Mouse (Mus musculus): ENCODE measurements around the gene Mafk. TPM values are rescaled to one million over a fixed set of nuclear protein-coding genes. Genes with fewer than 3 reads are reported as not detected.
"Not testable (repeated sequence)": the region's sequence is repeated elsewhere in the genome, so short reads cannot be mapped to it uniquely, and the experiment has no call there.

Mafk gene
- 15.6 and 16.3 TPM in 2 replicates for polyA plus RNA-seq (2011; ENCODE audit: insufficient read depth, insufficient read length, low read depth, missing spikeins)

DNA sequence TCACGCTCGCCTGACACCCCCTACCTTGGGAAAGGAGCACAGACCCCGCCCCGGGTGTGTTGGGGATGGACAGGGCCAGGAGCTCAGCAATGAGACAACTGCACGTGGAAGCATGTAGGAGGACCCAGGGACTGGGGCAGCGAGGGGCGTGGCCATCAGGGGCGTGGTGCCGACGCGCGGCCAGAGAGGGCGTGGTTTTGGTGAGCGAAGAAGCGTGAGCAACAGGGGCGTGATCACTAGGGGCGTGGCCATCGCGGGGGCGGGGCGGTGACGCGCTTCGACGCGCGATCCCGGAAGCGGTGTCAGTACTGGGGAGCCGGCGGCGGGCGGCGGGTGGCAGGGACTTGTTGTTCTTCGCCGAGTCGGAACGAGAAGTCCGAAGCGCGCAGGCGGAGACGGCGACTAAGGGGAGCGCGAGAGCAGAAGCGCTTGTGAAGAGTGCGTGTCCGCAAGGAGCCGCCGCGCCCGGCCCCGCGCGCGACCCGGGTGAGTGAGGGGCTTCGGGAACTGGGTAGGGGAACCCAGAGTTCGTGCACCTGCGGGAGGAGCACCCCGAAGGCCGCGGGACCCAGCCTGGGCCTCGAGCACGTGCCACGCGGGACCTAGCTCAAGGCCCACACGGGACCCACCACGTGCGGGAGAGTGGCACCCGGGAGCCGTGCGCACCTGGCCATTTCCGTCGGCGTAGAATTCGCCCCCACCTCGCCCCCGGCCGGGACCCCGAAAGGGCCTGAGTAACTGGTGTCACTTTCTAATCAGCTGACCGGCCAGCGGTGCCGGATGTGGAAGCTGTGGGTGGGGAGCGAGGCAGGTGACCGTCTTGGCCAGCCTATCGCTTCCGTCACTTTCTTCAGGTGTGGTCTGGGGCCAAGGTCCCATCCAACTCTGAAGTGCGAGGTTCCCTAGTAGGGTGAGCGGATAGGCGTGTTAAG, at the start of gene Mafk:
Mafk (plus strand) TSS at position 287 of the 932 bp plus-strand sequence.
- TF ChIP-seq EP300 (IDR thresholded peaks at IDR 0.05; ENCODE audit: insufficient read depth, low read depth, low read length), result no peak
- no peak for TF ChIP-seq POLR2A (IDR thresholded peaks at IDR 0.05; ENCODE audit: insufficient read depth, low read length)
- TF ChIP-seq CTCF (IDR thresholded peaks at IDR 0.05; ENCODE audit: low read depth, low read length), result no peak
- H3K4me1 ChIP-seq (ENCODE audit: control insufficient read depth, insufficient read depth, low read length), result peaks cover 2% of the 10 kb centered on the region
- H3K9ac ChIP-seq (ENCODE audit: low read depth, poor library complexity, severe bottlenecking), result peak within 1 kb of the TSS; percentile 67
- H3K27me3 ChIP-seq (ENCODE audit: control insufficient read depth, insufficient read depth, low read length, poor library complexity, severe bottlenecking), result no peaks in the 10 kb centered on the region
- no peaks in the 10 kb centered on the region for H3K36me3 ChIP-seq (ENCODE audit: control insufficient read depth, insufficient read depth, low read length, poor library complexity, severe bottlenecking)
- H3K4me3 ChIP-seq (ENCODE audit: low read depth, low read length), result peak within 1 kb of the TSS; percentile 72
- no peak within 1 kb of the TSS for H3K27ac ChIP-seq (ENCODE audit: insufficient read depth, low read length)
- H3K9me3 ChIP-seq (replicated peaks; ENCODE audit: control insufficient read depth, insufficient read depth, low read length, poor library complexity, severe bottlenecking), result no peaks in the 10 kb centered on the region

DNA sequence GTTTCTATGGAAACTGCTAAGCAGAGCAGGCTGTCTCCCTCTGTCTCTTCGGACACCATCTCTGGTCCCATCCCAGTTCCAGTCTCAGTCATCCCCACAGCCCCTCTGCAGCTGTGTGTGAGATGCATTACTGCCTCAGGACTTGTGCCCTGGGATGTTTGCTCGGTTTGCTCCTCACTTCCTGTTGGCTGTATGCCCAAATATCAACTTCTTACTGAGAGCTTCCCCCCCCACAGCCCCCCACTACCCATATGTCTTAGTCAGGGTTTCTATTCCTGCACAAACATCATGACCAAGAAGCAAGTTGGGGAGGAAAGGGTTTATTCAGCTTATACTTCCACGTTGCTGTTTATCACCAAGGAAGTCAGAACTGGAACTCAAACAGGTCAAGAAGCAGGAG, 48.7 kb upstream of the Mafk start:
- H3K4me3 ChIP-seq (ENCODE audit: low read depth, low read length); H3K27me3 ChIP-seq (ENCODE audit: control insufficient read depth, insufficient read depth, low read length, poor library complexity, severe bottlenecking); H3K9ac ChIP-seq (ENCODE audit: low read depth, poor library complexity, severe bottlenecking); H3K27ac ChIP-seq (ENCODE audit: insufficient read depth, low read length); H3K9me3 ChIP-seq (replicated peaks; ENCODE audit: control insufficient read depth, insufficient read depth, low read length, poor library complexity, severe bottlenecking); H3K36me3 ChIP-seq (ENCODE audit: control insufficient read depth, insufficient read depth, low read length, poor library complexity, severe bottlenecking); H3K4me1 ChIP-seq (ENCODE audit: control insufficient read depth, insufficient read depth, low read length): not testable (repeated sequence)

DNA sequence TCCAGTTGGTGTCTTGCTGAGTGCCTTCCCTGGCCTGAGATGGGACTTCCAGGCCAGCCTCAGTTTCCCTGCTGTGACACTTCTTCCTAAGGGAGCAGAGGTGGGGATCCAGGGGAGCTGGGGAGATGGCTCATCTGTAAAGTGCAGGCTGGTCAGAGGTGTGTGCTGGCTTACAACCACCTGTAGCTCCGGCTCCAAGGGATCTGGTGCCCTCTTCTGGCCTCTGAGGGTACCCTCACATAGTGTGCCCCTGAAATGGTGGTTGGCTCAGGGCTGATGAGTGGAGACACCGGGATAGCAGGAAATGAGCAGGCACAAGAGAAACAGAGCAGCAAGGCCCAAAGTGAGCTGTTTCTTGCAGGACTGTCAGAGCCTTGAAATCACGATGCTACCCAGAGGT, 45.5 kb upstream of the Mafk start:
- no peak overlapping the region for H3K4me3 ChIP-seq (ENCODE audit: low read depth, low read length)
- no peaks in the 10 kb centered on the region for H3K9me3 ChIP-seq (replicated peaks; ENCODE audit: control insufficient read depth, insufficient read depth, low read length, poor library complexity, severe bottlenecking)
- H3K4me1 ChIP-seq (ENCODE audit: control insufficient read depth, insufficient read depth, low read length), result no peaks in the 10 kb centered on the region
- no peak overlapping the region for H3K27ac ChIP-seq (ENCODE audit: insufficient read depth, low read length)
- no peak overlapping the region for H3K9ac ChIP-seq (ENCODE audit: low read depth, poor library complexity, severe bottlenecking)
- no peaks in the 10 kb centered on the region for H3K27me3 ChIP-seq (ENCODE audit: control insufficient read depth, insufficient read depth, low read length, poor library complexity, severe bottlenecking)
- TF ChIP-seq POLR2A (IDR thresholded peaks at IDR 0.05; ENCODE audit: insufficient read depth, low read length) (no peak), EP300 (IDR thresholded peaks at IDR 0.05; ENCODE audit: insufficient read depth, low read depth, low read length) (no peak), CTCF (IDR thresholded peaks at IDR 0.05; ENCODE audit: low read depth, low read length) (peak; percentile 91)
- no peaks in the 10 kb centered on the region for H3K36me3 ChIP-seq (ENCODE audit: control insufficient read depth, insufficient read depth, low read length, poor library complexity, severe bottlenecking)

DNA sequence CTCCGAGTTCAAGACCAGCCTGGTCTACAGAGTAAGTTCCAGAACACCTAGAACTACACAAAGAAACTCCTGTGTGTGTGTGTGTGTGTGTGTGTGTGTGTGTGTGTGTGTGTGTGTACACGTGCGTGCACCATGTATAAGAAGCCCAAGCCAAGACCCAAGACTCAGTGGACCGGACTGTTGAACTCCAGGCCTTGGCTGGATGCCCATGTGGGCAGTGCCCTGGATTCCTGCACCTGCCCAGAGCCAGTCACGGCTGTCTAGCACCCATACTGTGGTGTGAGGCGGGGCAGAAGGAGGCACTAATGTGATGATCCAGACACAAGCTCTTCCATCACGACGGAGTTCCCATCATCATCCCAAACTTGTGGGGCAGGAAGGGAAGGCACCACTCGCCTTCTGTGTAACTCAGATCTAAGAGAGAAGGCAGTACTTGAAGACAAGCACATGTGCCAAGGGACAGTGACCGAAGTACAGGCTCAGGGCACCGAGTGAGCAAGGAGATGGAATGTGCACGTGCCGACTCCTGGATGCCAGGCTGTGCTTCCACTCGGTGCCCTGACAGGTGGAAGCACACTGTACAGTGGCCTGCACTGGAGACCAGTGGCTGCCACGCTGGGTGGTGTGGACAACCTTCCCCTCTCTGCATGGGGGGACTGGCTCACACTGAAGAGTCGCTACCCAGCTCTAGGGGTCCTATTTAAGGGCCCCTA, 41.7 kb upstream of the Mafk start:
- H3K36me3 ChIP-seq (ENCODE audit: control insufficient read depth, insufficient read depth, low read length, poor library complexity, severe bottlenecking), result 0 out of 2 replicates have a peak, but pooled peaks cover 2% of the 10 kb centered on the region
- TF ChIP-seq CTCF (IDR thresholded peaks at IDR 0.05; ENCODE audit: low read depth, low read length) (no peak), EP300 (IDR thresholded peaks at IDR 0.05; ENCODE audit: insufficient read depth, low read depth, low read length) (no peak), POLR2A (IDR thresholded peaks at IDR 0.05; ENCODE audit: insufficient read depth, low read length) (no peak)

DNA sequence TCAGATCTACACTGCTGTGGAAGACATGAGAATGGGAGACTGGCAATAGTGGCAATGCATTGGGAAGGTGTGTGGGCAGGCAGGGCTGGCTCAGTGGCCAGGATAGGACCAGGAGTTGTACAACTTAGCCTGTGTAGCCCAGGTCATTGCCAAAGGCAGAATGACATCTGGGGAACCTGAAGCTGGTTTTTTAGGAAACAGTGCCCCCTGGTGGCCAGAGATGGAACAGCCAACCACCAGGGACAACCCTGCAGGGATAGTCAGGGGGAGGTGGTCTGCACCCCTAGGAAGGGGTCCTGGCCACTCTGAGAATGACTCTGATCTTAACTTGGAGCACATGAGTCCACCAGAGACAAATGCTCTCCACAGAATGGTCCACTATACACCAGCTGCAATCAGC, 40.8 kb upstream of the Mafk start:
- TF ChIP-seq POLR2A (IDR thresholded peaks at IDR 0.05; ENCODE audit: insufficient read depth, low read length) (no peak), CTCF (IDR thresholded peaks at IDR 0.05; ENCODE audit: low read depth, low read length) (peak; percentile 84)
- H3K4me1 ChIP-seq (ENCODE audit: control insufficient read depth, insufficient read depth, low read length), result no peaks in the 10 kb centered on the region
- no peaks in the 10 kb centered on the region for H3K9me3 ChIP-seq (replicated peaks; ENCODE audit: control insufficient read depth, insufficient read depth, low read length, poor library complexity, severe bottlenecking)
- no peak overlapping the region for H3K9ac ChIP-seq (ENCODE audit: low read depth, poor library complexity, severe bottlenecking)
- H3K36me3 ChIP-seq (ENCODE audit: control insufficient read depth, insufficient read depth, low read length, poor library complexity, severe bottlenecking), result 0 out of 2 replicates have a peak, but pooled peaks cover 2% of the 10 kb centered on the region
- no peak overlapping the region for H3K4me3 ChIP-seq (ENCODE audit: low read depth, low read length)
- H3K27ac ChIP-seq (ENCODE audit: insufficient read depth, low read length), result no peak overlapping the region
- H3K27me3 ChIP-seq (ENCODE audit: control insufficient read depth, insufficient read depth, low read length, poor library complexity, severe bottlenecking), result no peaks in the 10 kb centered on the region

More for the DNA sequence above, 41.7 kb upstream of the Mafk start:
- no peak overlapping the region for H3K4me3 ChIP-seq (ENCODE audit: low read depth, low read length)
- H3K9me3 ChIP-seq (replicated peaks; ENCODE audit: control insufficient read depth, insufficient read depth, low read length, poor library complexity, severe bottlenecking), result no peaks in the 10 kb centered on the region
- H3K27me3 ChIP-seq (ENCODE audit: control insufficient read depth, insufficient read depth, low read length, poor library complexity, severe bottlenecking), result no peaks in the 10 kb centered on the region
- no peak overlapping the region for H3K27ac ChIP-seq (ENCODE audit: insufficient read depth, low read length)
- H3K9ac ChIP-seq (ENCODE audit: low read depth, poor library complexity, severe bottlenecking), result no peak overlapping the region
- H3K4me1 ChIP-seq (ENCODE audit: control insufficient read depth, insufficient read depth, low read length), result no peaks in the 10 kb centered on the region

DNA sequence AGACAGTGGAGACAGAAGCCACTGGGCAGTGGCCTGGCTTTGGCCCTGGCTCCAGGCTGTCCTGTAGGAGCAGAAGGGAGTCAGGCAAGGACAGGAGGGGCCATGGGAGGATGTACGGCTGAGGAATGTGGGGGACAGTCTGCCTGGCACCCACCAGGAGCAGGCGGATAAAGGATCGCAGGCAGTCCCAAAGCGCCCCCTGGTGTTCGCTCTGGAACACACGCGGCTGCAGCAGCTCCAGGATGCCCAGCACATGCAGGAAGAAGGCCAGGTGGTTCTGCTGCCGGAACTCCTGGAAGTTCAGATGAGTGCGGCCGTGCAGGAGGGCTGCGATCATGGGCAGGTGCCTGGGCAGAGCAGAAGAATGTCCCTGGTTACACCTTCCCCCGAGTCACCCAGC, 36.6 kb upstream of the Mafk start:
- Histone ChIP-seq H3K36me3 (ENCODE audit: control insufficient read depth, insufficient read depth, low read length, poor library complexity, severe bottlenecking) (0 out of 2 replicates have a peak, but pooled peaks cover 2% of the 10 kb centered on the region), H3K4me1 (ENCODE audit: control insufficient read depth, insufficient read depth, low read length) (no peaks in the 10 kb centered on the region), H3K27me3 (ENCODE audit: control insufficient read depth, insufficient read depth, low read length, poor library complexity, severe bottlenecking) (no peaks in the 10 kb centered on the region), H3K4me3 (ENCODE audit: low read depth, low read length) (no peak overlapping the region), H3K9me3 (replicated peaks; ENCODE audit: control insufficient read depth, insufficient read depth, low read length, poor library complexity, severe bottlenecking) (no peaks in the 10 kb centered on the region), H3K27ac (ENCODE audit: insufficient read depth, low read length) (no peak overlapping the region), H3K9ac (ENCODE audit: low read depth, poor library complexity, severe bottlenecking) (no peak overlapping the region)
- TF ChIP-seq POLR2A (IDR thresholded peaks at IDR 0.05; ENCODE audit: insufficient read depth, low read length), result no peak
- TF ChIP-seq CTCF (IDR thresholded peaks at IDR 0.05; ENCODE audit: low read depth, low read length), result peak; percentile 92
